9 mouse cellular contexts compared by ENCODE assay signal in the genomic region with DNA sequence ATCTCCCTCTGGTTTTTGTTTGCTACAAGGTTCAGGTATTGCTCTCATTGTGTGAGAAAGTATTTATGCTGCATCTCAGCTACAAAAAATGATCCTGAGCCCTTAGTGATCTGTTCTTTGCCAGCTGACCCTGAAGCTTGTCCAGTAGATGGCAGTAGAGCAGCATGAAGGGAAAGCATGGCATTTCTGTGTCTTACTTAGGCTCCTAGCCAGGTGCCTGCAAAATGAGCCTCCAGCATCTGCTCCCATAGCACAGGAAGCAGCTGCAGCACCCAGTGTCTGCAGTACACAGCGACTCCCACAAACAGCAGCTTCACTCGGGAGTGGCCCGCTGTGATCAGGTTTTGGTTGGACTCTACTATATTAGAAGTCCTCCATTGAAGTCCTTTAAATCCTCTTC. TPM values are rescaled to one million over a fixed set of nuclear protein-coding genes. Genes with fewer than 3 reads are reported as not detected.
A peak's percentile ranks its signal among the peaks of the same experiment; 100 is the strongest.
DNase-seq lines count a peak whose midpoint lies in the region; ATAC-seq lines count a peak whose summit lies in the region.
"Not testable (repeated sequence)": the region's sequence is repeated elsewhere in the genome, so short reads cannot be mapped to it uniquely, and the experiment has no call there.
"Had no signal": no experiment of that assay in that cellular context is flagged by ENCODE, and none has a peak within 500 bp of the region (broad histone marks: within the 10 kb centered on the region; RNA-seq: fewer than 3 reads in every experiment).

No protein-coding gene starts in this region.

- H3K27me3 ChIP-seq in intestine, embryonic 15.5 days (replicated peaks); midbrain, embryonic 10.5 days (ENCODE audit: low read depth, poor library complexity, severe bottlenecking): not testable (repeated sequence)

- H3K9ac ChIP-seq in intestine, embryonic 15.5 days, result not testable (repeated sequence)

- not testable (repeated sequence) for H3K4me1 ChIP-seq in intestine, embryonic 15.5 days (replicated peaks); midbrain, embryonic 10.5 days

- H3K36me3 ChIP-seq in intestine, embryonic 15.5 days; midbrain, embryonic 10.5 days: not testable (repeated sequence)

- peak; percentile 45; the same call in 1 of the 2 replicates for ATAC-seq in intestine, embryonic 15.5 days

- not testable (repeated sequence) for H3K9me3 ChIP-seq in intestine, embryonic 15.5 days; midbrain, embryonic 10.5 days (replicated peaks)

- not testable (repeated sequence) for H3K27ac ChIP-seq in intestine, embryonic 15.5 days; midbrain, embryonic 10.5 days (replicated peaks)

- not testable (repeated sequence) for H3K4me2 ChIP-seq in intestine, embryonic 15.5 days (replicated peaks)

- DNase-seq in adrenal gland, adult 2 months, result peak; percentile 68
- DNase-seq in embryo, embryonic 10.5 days (ENCODE audit: low spot score), result peak; percentile 88
- peak; percentile 61 for DNase-seq in gastrocnemius, postnatal 10 days
- DNase-seq in left cerebral cortex, adult 8-10 months (ENCODE audit: low spot score in 2 of 2), result peak; percentile 24 to 61
- DNase-seq in midbrain, embryonic 10.5 days (ENCODE audit: low spot score), result peak; percentile 48
- peak; percentile 81 to 84 for DNase-seq in right cerebral cortex, postnatal 10 days (ENCODE audit: low spot score in 2 of 2)
- DNase-seq in urinary bladder, postnatal 25 days (ENCODE audit: low spot score), result peak; percentile 50

- H3K4me3 ChIP-seq in intestine, embryonic 15.5 days (replicated peaks); midbrain, embryonic 10.5 days: not testable (repeated sequence)

- WGBS in intestine, embryonic 15.5 days, result 0% methylated on average over 3 of the region's 3 CpGs
- 5% methylated on average over 3 of the region's 3 CpGs for WGBS in midbrain, embryonic 10.5 days

RNA-seq across cellular contexts. Expression of a gene that starts 17.1 kb away (rescaled TPM):
- not detected for total RNA-seq in adrenal gland, adult 2 months (2021)
- not detected in 2 replicates for polyA plus RNA-seq in adrenal gland, adult 2 months (2012; rRNA removed)
- total RNA-seq in gastrocnemius, postnatal 10 days (2021), result not detected
- polyA plus RNA-seq in intestine, embryonic 15.5 days (2015; fragmentation: Nextera tagmentation; extraction: Ambion mirVana), result not detected in 2 replicates
- not detected for total RNA-seq in left cerebral cortex, adult 8-10 months (2022)
- not detected in 2 replicates for polyA plus RNA-seq in midbrain, embryonic 10.5 days (2016; fragmentation: Nextera tagmentation; extraction: Ambion mirVana)
- polyA plus RNA-seq: heart, embryonic 13.5 days had no signal

RNA-seq across cellular contexts. Expression of a gene that starts 22.6 kb away (rescaled TPM):
- total RNA-seq in adrenal gland, adult 2 months (2021), result not detected
- polyA plus RNA-seq in adrenal gland, adult 2 months (2012; rRNA removed), result not detected in 2 replicates
- total RNA-seq in gastrocnemius, postnatal 10 days (2021), result not detected
- polyA plus RNA-seq in intestine, embryonic 15.5 days (2015; fragmentation: Nextera tagmentation; extraction: Ambion mirVana), result not detected in 2 replicates
- total RNA-seq in left cerebral cortex, adult 8-10 months (2022), result not detected
- polyA plus RNA-seq in midbrain, embryonic 10.5 days (2016; fragmentation: Nextera tagmentation; extraction: Ambion mirVana), result 0.16 and 0.17 TPM in 2 replicates
- polyA plus RNA-seq: heart, embryonic 13.5 days had no signal

RNA-seq across cellular contexts. Expression of a gene that starts 36.8 kb away (rescaled TPM):
- 10 to 100 TPM; 16.1 to 18.4 TPM for total RNA-seq in adrenal gland, adult 2 months (2021)
- 14.1 and 14.7 TPM in 2 replicates for polyA plus RNA-seq in adrenal gland, adult 2 months (2012; rRNA removed)
- 1 to 10 TPM; 4.8 to 7.0 TPM for total RNA-seq in gastrocnemius, postnatal 10 days (2021)
- polyA plus RNA-seq in intestine, embryonic 15.5 days (2015; fragmentation: Nextera tagmentation; extraction: Ambion mirVana), result 12.5 and 13.6 TPM in 2 replicates
- 10 to 100 TPM; 20.6 to 24.7 (median 23.3) TPM for total RNA-seq in left cerebral cortex, adult 8-10 months (2022)
- polyA plus RNA-seq in midbrain, embryonic 10.5 days (2016; fragmentation: Nextera tagmentation; extraction: Ambion mirVana), result 21.2 and 23.2 TPM in 2 replicates

RNA-seq across cellular contexts. Expression of a gene that starts 51.0 kb away (rescaled TPM):
- 10 to 100 TPM; 43.6 to 60.5 TPM for total RNA-seq in adrenal gland, adult 2 months (2021)
- polyA plus RNA-seq in adrenal gland, adult 2 months (2012; rRNA removed), result 89.4 and 106 TPM in 2 replicates
- 10 to 100 TPM; 26.3 to 28.5 TPM for total RNA-seq in gastrocnemius, postnatal 10 days (2021)
- polyA plus RNA-seq in intestine, embryonic 15.5 days (2015; fragmentation: Nextera tagmentation; extraction: Ambion mirVana), result 124 and 141 TPM in 2 replicates
- total RNA-seq in left cerebral cortex, adult 8-10 months (2022), result 10 to 100 TPM; 34.6 to 47.5 (median 38.3) TPM
- polyA plus RNA-seq in midbrain, embryonic 10.5 days (2016; fragmentation: Nextera tagmentation; extraction: Ambion mirVana), result 94.2 and 94.9 TPM in 2 replicates

RNA-seq across cellular contexts. Expression of a gene that starts 59.4 kb away (rescaled TPM):
- total RNA-seq in adrenal gland, adult 2 months (2021), result not detected
- polyA plus RNA-seq in adrenal gland, adult 2 months (2012; rRNA removed), result not detected in 2 replicates
- total RNA-seq in gastrocnemius, postnatal 10 days (2021), result not detected
- not detected in 2 replicates for polyA plus RNA-seq in intestine, embryonic 15.5 days (2015; fragmentation: Nextera tagmentation; extraction: Ambion mirVana)
- total RNA-seq in left cerebral cortex, adult 8-10 months (2022), result not detected
- not detected in 2 replicates for polyA plus RNA-seq in midbrain, embryonic 10.5 days (2016; fragmentation: Nextera tagmentation; extraction: Ambion mirVana)
- polyA plus RNA-seq: heart, embryonic 13.5 days had no signal
